Mouse (Mus musculus) bone marrow, adult 2 months (tissue): Measurements from ENCODE around the gene Megf11. TPM values are rescaled to one million over a fixed set of nuclear protein-coding genes. Genes with fewer than 3 reads are reported as not detected.

Experiments
- H3K27ac ChIP-seq: fragments of 200-500 bp; 2 replicates; pipeline ENCODE4 v1.5.1; 2012; ENCODE audit warnings: low read depth, mild to moderate bottlenecking, control low read depth, inconsistent platforms, low read length; ENCODE audit not compliant: control insufficient read depth, poor library complexity, insufficient read depth
- H3K4me1 ChIP-seq: fragments of 200-500 bp; 2 replicates; pipeline ENCODE4 v1.6.1; 2011; ENCODE audit warnings: low read length; ENCODE audit not compliant: control insufficient read depth, insufficient read depth
- H3K4me3 ChIP-seq: fragments of 200-500 bp; replicated peaks from 2 replicates; pipeline ENCODE3; 2011; ENCODE audit warnings: mild to moderate bottlenecking, low read depth, low read length, control low read depth; ENCODE audit not compliant: control insufficient read depth
- CTCF ChIP-seq: fragments of 200-500 bp; IDR thresholded peaks from 2 replicates; pipeline ENCODE4 v1.5.1; 2011; ENCODE audit warnings: low read length, control low read depth; ENCODE audit not compliant: control insufficient read depth, insufficient read depth
- POLR2A ChIP-seq: fragments of 200-500 bp; IDR thresholded peaks from 2 replicates; pipeline ENCODE4 v1.6.1; 2011; ENCODE audit warnings: low read depth, mild to moderate bottlenecking, control low read depth, low read length, borderline replicate concordance; ENCODE audit not compliant: control insufficient read depth
- WGBS: fragments of 180-500 bp; shearing (Covaris S2); methylation state at CpG from one replicate; pipeline ENCODE4 v1.1.7; 2018; 5-methylcytosine and 5-hydroxymethylcytosine counted together
- polyA plus RNA-seq: library from polyadenylated mRNA; stranded (reverse); fragments of >200 nt; gene quantifications from 2 replicates; pipeline ENCODE4 v1.2.4, GENCODE M21; 2011; ENCODE audit warnings: low replicate concordance; ENCODE audit not compliant: missing spikeins, insufficient read depth, insufficient read length

The Megf11 gene
- polyA plus RNA-seq, 1 experiment: not detected

- TF ChIP-seq POLR2A (no peak), CTCF (no peak)
- Histone ChIP-seq H3K4me3 (no peak overlapping the region), H3K27ac (no peak overlapping the region), H3K4me1 (no peaks in the 10 kb centered on the region)
- WGBS: 39% methylated on average over 7 of the region's 7 CpGs
Observed at GRCm38 (mm10) chr9:64612121-64612983, 226.9 kb downstream of the Megf11 start.

GRCm38 (mm10) chr9:64612984-64613649, 227.7 kb downstream of the Megf11 start:
- WGBS: 51% methylated on average over 7 of the region's 7 CpGs
- Histone ChIP-seq H3K4me1 (no peaks in the 10 kb centered on the region), H3K27ac (no peak overlapping the region), H3K4me3 (no peak overlapping the region)
- TF ChIP-seq POLR2A (no peak), CTCF (no peak)

- no peaks in the 10 kb centered on the region for H3K4me1 ChIP-seq
- WGBS: 54% methylated on average over 5 of the region's 5 CpGs
Observed at GRCm38 (mm10) chr9:64617413-64617812, 232.0 kb downstream of the Megf11 start.

GRCm38 (mm10) chr9:64618433-64618832, 233.0 kb downstream of the Megf11 start:
- TF ChIP-seq CTCF: no peak
- no peak for TF ChIP-seq POLR2A
- 67% methylated on average over 3 of the region's 3 CpGs for WGBS
- Histone ChIP-seq H3K4me3 (no peak overlapping the region), H3K27ac (no peak overlapping the region), H3K4me1 (no peaks in the 10 kb centered on the region)

More at GRCm38 (mm10) chr9:64617413-64617812, 232.0 kb downstream of the Megf11 start:
- TF ChIP-seq CTCF (no peak), POLR2A (no peak)
- H3K4me3 ChIP-seq: no peak overlapping the region
- no peak overlapping the region for H3K27ac ChIP-seq

GRCm38 (mm10) chr9:64619440-64619839, 234.0 kb downstream of the Megf11 start:
- Histone ChIP-seq H3K4me3 (no peak overlapping the region), H3K4me1 (no peaks in the 10 kb centered on the region), H3K27ac (no peak overlapping the region)
- TF ChIP-seq CTCF: no peak
- TF ChIP-seq POLR2A: no peak
- 75% methylated on average over 10 of the region's 10 CpGs for WGBS

- Histone ChIP-seq H3K27ac (no peak overlapping the region), H3K4me1 (no peaks in the 10 kb centered on the region), H3K4me3 (no peak overlapping the region)
- WGBS: 67% methylated on average over 8 of the region's 8 CpGs
- TF ChIP-seq CTCF (no peak), POLR2A (no peak)
Observed at GRCm38 (mm10) chr9:64620596-64620995, 235.2 kb downstream of the Megf11 start.

GRCm38 (mm10) chr9:64621499-64622296, 236.3 kb downstream of the Megf11 start:
- WGBS: 66% methylated on average over 5 of the region's 5 CpGs
- TF ChIP-seq POLR2A (no peak), CTCF (no peak)
- no peak overlapping the region for H3K27ac ChIP-seq
- H3K4me3 ChIP-seq: no peak overlapping the region
- H3K4me1 ChIP-seq: no peaks in the 10 kb centered on the region

- TF ChIP-seq CTCF: no peak
- TF ChIP-seq POLR2A: no peak
- Histone ChIP-seq H3K4me3 (no peak overlapping the region), H3K4me1 (no peaks in the 10 kb centered on the region), H3K27ac (no peak overlapping the region)
- WGBS: 87% methylated on average over 4 of the region's 4 CpGs
Observed at GRCm38 (mm10) chr9:64623361-64623760, 237.9 kb downstream of the Megf11 start.
